Mouse (Mus musculus) CD4-positive, CD25-positive, alpha-beta regulatory T cell, adult 9 weeks (primary cell): ENCODE results near the gene Gm17482. TPM values are rescaled to one million over a fixed set of nuclear protein-coding genes. Genes with fewer than 3 reads are reported as not detected.

ENCODE experiments used
- polyA plus RNA-seq: library from polyadenylated mRNA; unstranded; fragments of 100-300 nt; shearing (Covaris generic); gene quantifications from one replicate; pipeline ENCODE4 v1.2.1, GENCODE M21; 2017

Gm17482 gene
- not detected for polyA plus RNA-seq

GRCm38 (mm10) chr6:115227043-115227442 lies at the start of gene Gm17482:
Gene Gm17482, plus strand, starts transcription at chr6:115227343.

GRCm38 (mm10) chr6:115252099-115252873 lies 25.1 kb downstream of the Gm17482 start, which contains the start of gene Timp4:
Gene Timp4, minus strand, starts transcription at chr6:115252205.

Other genes with a start within 250 kb of the Gm17482 start
- 27.0 TPM for gene Tamm41, start 189.5 kb upstream of the Gm17482 start, polyA plus RNA-seq
- gene Syn2, start 92.4 kb upstream of the Gm17482 start, polyA plus RNA-seq, result not detected
- not detected for gene Timp4, start 24.9 kb downstream of the Gm17482 start, polyA plus RNA-seq
- 0.81 TPM for gene Pparg, start 133.6 kb downstream of the Gm17482 start, polyA plus RNA-seq